Mouse (Mus musculus): ENCODE measurements at regions not wholly inside any gene's neighbourhood (a gene's known extent, or its start where the extent isn't known, plus 50 kb on each side); places are given as distances from the start of the nearest gene placed in this dataset.

DNA sequence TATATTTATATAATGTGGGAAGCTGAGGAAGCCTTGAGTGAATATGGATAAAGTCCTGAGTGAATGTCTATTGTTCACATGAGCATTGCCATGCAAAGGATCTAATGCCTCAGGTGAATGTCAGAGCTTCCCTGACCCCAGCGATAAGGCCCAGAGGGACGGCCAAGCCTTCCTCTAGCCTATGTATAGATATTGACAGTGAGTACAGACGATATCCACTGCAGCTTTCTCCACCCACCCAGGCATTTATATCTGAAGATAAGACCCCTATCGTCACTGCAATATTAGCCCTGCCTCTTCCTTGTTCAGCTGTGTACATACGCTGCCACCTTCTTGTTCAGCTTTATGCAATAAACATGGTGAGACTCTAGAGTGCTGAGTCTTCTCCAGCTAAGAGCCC is 158.8 kb downstream of the Map2k4 start:
- H3K9ac ChIP-seq (ENCODE audit: insufficient read depth, low read depth, low read length, poor library complexity, severe bottlenecking), result no peak overlapping the region
- in situ Hi-C loops (cut with MboI; ENCODE audit: low sequenced_read_pairs in 2 of 2, unreplicated experiment in 2 of 2), result no loop called here
- no peaks in the 10 kb centered on the region for H3K36me3 ChIP-seq (ENCODE audit: control insufficient read depth, insufficient read depth, low read length, poor library complexity, severe bottlenecking)
- no peaks in the 10 kb centered on the region for H3K9me3 ChIP-seq (ENCODE audit: control insufficient read depth, insufficient read depth, low read depth, low read length)
- DNase-seq (ENCODE audit: low read depth, low spot score), result no peak
- no peak overlapping the region for H3K4me3 ChIP-seq (ENCODE audit: insufficient read depth in 1 of 2, low read depth in 1 of 2, low read length in 2 of 2, poor library complexity in 1 of 2, severe bottlenecking in 1 of 2)
- no peaks in the 10 kb centered on the region for H3K4me1 ChIP-seq (ENCODE audit: control insufficient read depth in 2 of 2, insufficient read depth in 2 of 2, low read length in 2 of 2, poor library complexity in 1 of 2)
- TF ChIP-seq ZC3H11A (IDR thresholded peaks at IDR 0.05; ENCODE audit: borderline replicate concordance, low read depth, low read length) (no peak), MAFK (IDR thresholded peaks at IDR 0.05; ENCODE audit: insufficient read depth, low read depth, low read length) (no peak), ZNF384 (IDR thresholded peaks at IDR 0.05; ENCODE audit: low read depth, low read length) (no peak), HCFC1 (IDR thresholded peaks at IDR 0.05; ENCODE audit: borderline replicate concordance, insufficient read depth, low read length) (no peak), CHD2 (IDR thresholded peaks at IDR 0.05; ENCODE audit: low read depth, low read length) (no peak)
- H3K27ac ChIP-seq (ENCODE audit: insufficient read depth, low read depth, low read length, poor library complexity, severe bottlenecking), result no peak overlapping the region

DNA sequence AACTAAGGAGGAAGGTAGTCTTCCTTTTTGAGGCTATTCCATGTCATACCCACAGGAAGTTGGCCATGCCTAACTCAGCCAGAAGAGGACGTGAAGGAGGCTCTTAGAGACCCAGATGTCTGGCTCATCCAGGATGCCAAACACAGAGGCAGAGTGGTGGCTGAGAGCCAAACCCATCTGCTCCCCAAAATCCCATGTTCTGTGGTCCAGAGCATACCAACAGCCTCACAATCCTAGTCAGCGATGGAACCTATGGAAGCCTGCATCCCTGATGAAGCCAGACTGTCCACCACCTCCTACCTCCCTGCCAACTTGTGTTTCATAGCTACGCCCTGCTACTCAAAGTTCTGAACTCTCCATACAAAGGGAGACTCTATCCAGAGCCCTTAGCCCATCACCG is 169.1 kb downstream of the Map2k4 start:
- in situ Hi-C loops (cut with MboI; ENCODE audit: low sequenced_read_pairs in 2 of 2, unreplicated experiment in 2 of 2), result no loop called here
- Histone ChIP-seq H3K4me1 (ENCODE audit: control insufficient read depth in 2 of 2, insufficient read depth in 2 of 2, low read length in 2 of 2, poor library complexity in 1 of 2) (no peaks in the 10 kb centered on the region), H3K36me3 (ENCODE audit: control insufficient read depth, insufficient read depth, low read length, poor library complexity, severe bottlenecking) (no peaks in the 10 kb centered on the region), H3K4me3 (ENCODE audit: insufficient read depth in 1 of 2, low read depth in 1 of 2, low read length in 2 of 2, poor library complexity in 1 of 2, severe bottlenecking in 1 of 2) (no peak overlapping the region), H3K27ac (ENCODE audit: insufficient read depth, low read depth, low read length, poor library complexity, severe bottlenecking) (no peak overlapping the region), H3K9me3 (ENCODE audit: control insufficient read depth, insufficient read depth, low read depth, low read length) (no peaks in the 10 kb centered on the region), H3K9ac (ENCODE audit: insufficient read depth, low read depth, low read length, poor library complexity, severe bottlenecking) (no peak overlapping the region)
- TF ChIP-seq HCFC1 (IDR thresholded peaks at IDR 0.05; ENCODE audit: borderline replicate concordance, insufficient read depth, low read length) (no peak), MAFK (IDR thresholded peaks at IDR 0.05; ENCODE audit: insufficient read depth, low read depth, low read length) (no peak), ZNF384 (IDR thresholded peaks at IDR 0.05; ENCODE audit: low read depth, low read length) (no peak), ZC3H11A (IDR thresholded peaks at IDR 0.05; ENCODE audit: borderline replicate concordance, low read depth, low read length) (no peak)
- DNase-seq (ENCODE audit: low read depth, low spot score), result no peak

DNA sequence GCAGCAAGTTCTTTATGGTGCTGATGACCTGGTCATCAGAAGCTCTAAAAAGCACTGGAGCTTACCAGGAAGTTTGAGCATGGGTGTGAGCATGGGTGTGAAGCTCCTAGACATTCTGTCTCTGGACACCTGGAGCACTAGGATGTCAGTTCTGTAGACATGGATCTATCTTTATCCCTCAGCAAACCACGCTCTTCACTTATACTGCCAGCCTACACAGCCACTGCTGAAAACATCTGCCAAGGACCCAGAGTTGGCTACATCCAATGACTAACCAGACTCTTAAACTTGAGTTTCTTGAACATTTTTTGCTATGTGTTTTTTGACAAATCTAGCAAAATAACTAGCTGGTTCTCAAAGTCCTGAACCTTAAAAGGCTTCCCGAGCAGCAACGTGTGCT is 177.6 kb downstream of the Map2k4 start:
- no peak for DNase-seq (ENCODE audit: low read depth, low spot score)
- Histone ChIP-seq H3K9me3 (ENCODE audit: control insufficient read depth, insufficient read depth, low read depth, low read length) (no peaks in the 10 kb centered on the region), H3K36me3 (ENCODE audit: control insufficient read depth, insufficient read depth, low read length, poor library complexity, severe bottlenecking) (no peaks in the 10 kb centered on the region), H3K4me3 (ENCODE audit: insufficient read depth in 1 of 2, low read depth in 1 of 2, low read length in 2 of 2, poor library complexity in 1 of 2, severe bottlenecking in 1 of 2) (no peak overlapping the region), H3K27ac (ENCODE audit: insufficient read depth, low read depth, low read length, poor library complexity, severe bottlenecking) (no peak overlapping the region), H3K4me1 (ENCODE audit: control insufficient read depth in 2 of 2, insufficient read depth in 2 of 2, low read length in 2 of 2, poor library complexity in 1 of 2) (no peaks in the 10 kb centered on the region), H3K9ac (ENCODE audit: insufficient read depth, low read depth, low read length, poor library complexity, severe bottlenecking) (no peak overlapping the region)
- TF ChIP-seq ZNF384 (IDR thresholded peaks at IDR 0.05; ENCODE audit: low read depth, low read length), result no peak
- no peak for TF ChIP-seq CHD2 (IDR thresholded peaks at IDR 0.05; ENCODE audit: low read depth, low read length)
- no peak for TF ChIP-seq MAFK (IDR thresholded peaks at IDR 0.05; ENCODE audit: insufficient read depth, low read depth, low read length)
- no peak for TF ChIP-seq HCFC1 (IDR thresholded peaks at IDR 0.05; ENCODE audit: borderline replicate concordance, insufficient read depth, low read length)
- no peak for TF ChIP-seq ZC3H11A (IDR thresholded peaks at IDR 0.05; ENCODE audit: borderline replicate concordance, low read depth, low read length)
- in situ Hi-C loops (cut with MboI; ENCODE audit: low sequenced_read_pairs in 2 of 2, unreplicated experiment in 2 of 2), result no loop called here

DNA sequence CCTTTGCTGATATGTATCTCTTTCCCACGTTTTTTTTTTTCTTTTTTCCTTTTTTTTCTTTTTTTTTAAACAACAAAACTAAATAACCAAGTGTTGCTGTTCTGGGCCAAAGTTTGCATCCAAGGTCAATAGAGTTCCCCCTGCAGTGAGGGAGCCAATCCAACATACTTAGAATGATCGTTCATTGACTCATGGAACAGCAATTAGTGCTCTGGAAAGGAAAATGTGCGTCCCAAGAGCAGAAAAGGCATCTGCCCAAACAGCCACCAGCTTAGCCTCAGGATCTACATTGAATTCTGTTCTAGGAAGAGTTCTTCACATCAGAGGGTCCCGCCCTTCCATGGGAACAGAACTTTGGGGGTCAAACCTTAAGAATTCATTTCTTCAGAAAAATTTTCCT is 179.0 kb downstream of the Map2k4 start:
- no peaks in the 10 kb centered on the region for H3K36me3 ChIP-seq (ENCODE audit: control insufficient read depth, insufficient read depth, low read length, poor library complexity, severe bottlenecking)
- in situ Hi-C loops (cut with MboI; ENCODE audit: low sequenced_read_pairs in 2 of 2, unreplicated experiment in 2 of 2), result no loop called here
- no peak for DNase-seq (ENCODE audit: low read depth, low spot score)
- H3K27ac ChIP-seq (ENCODE audit: insufficient read depth, low read depth, low read length, poor library complexity, severe bottlenecking), result no peak overlapping the region
- H3K9ac ChIP-seq (ENCODE audit: insufficient read depth, low read depth, low read length, poor library complexity, severe bottlenecking), result no peak overlapping the region
- H3K4me1 ChIP-seq (ENCODE audit: control insufficient read depth in 2 of 2, insufficient read depth in 2 of 2, low read length in 2 of 2, poor library complexity in 1 of 2), result no peaks in the 10 kb centered on the region
- no peak overlapping the region for H3K4me3 ChIP-seq (ENCODE audit: insufficient read depth in 1 of 2, low read depth in 1 of 2, low read length in 2 of 2, poor library complexity in 1 of 2, severe bottlenecking in 1 of 2)
- TF ChIP-seq MAFK (IDR thresholded peaks at IDR 0.05; ENCODE audit: insufficient read depth, low read depth, low read length) (no peak), CHD2 (IDR thresholded peaks at IDR 0.05; ENCODE audit: low read depth, low read length) (no peak), HCFC1 (IDR thresholded peaks at IDR 0.05; ENCODE audit: borderline replicate concordance, insufficient read depth, low read length) (no peak)
- no peaks in the 10 kb centered on the region for H3K9me3 ChIP-seq (ENCODE audit: control insufficient read depth, insufficient read depth, low read depth, low read length)

DNA sequence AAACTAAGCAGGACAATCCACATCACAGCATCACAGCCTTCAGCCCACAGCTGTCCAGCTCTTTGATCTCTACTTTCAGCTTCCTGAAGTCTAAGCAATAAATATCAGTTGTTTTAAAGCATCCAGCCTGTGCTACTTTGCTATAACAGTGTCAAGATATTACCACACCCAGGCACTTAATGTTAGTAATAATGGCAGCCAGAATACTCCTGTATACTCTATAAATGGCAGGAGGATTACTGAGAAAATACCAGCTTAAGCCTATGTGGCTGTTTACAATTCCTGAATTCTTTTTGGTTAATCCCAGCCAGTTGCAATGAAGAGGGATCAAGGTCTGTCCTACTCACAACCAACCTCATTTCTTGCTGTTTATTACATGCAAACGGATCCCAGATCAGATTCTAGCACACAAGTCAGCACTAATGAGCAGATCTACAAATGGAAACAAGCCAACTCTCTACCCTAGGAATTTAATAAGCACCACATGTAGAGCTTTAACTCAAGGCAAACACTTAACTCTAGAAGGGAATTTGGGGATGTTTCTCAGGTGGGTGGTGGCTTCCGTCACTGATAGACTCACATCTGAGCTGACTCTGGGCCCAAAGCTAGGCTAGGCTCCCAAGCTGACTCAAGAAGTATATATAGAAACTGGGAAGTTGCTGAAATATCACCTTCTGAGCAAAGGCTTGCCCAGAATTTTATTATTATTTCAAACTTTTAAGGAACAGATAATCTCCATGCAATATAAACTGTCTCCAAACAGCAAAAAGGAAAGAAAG is 190.6 kb downstream of the Map2k4 start:
- H3K36me3 ChIP-seq (ENCODE audit: control insufficient read depth, insufficient read depth, low read length, poor library complexity, severe bottlenecking), result no peaks in the 10 kb centered on the region
- no peak for TF ChIP-seq HCFC1 (IDR thresholded peaks at IDR 0.05; ENCODE audit: borderline replicate concordance, insufficient read depth, low read length)

More for the DNA sequence above, 190.6 kb downstream of the Map2k4 start:
- no peak overlapping the region for H3K4me3 ChIP-seq (ENCODE audit: insufficient read depth in 1 of 2, low read depth in 1 of 2, low read length in 2 of 2, poor library complexity in 1 of 2, severe bottlenecking in 1 of 2)
- no peak for DNase-seq (ENCODE audit: low read depth, low spot score)
- H3K9ac ChIP-seq (ENCODE audit: insufficient read depth, low read depth, low read length, poor library complexity, severe bottlenecking), result no peak overlapping the region
- no peak overlapping the region for H3K27ac ChIP-seq (ENCODE audit: insufficient read depth, low read depth, low read length, poor library complexity, severe bottlenecking)
- in situ Hi-C loops (cut with MboI; ENCODE audit: low sequenced_read_pairs in 2 of 2, unreplicated experiment in 2 of 2), result no loop called here
- H3K9me3 ChIP-seq (ENCODE audit: control insufficient read depth, insufficient read depth, low read depth, low read length), result no peaks in the 10 kb centered on the region
- no peaks in the 10 kb centered on the region for H3K4me1 ChIP-seq (ENCODE audit: control insufficient read depth in 2 of 2, insufficient read depth in 2 of 2, low read length in 2 of 2, poor library complexity in 1 of 2)

Data from ES-E14 (cell line).